Mouse (Mus musculus) heart, postnatal 0 days (tissue): Measurements from ENCODE around the gene Guk1. TPM values are rescaled to one million over a fixed set of nuclear protein-coding genes. Genes with fewer than 3 reads are reported as not detected.
A peak's percentile ranks its signal among the peaks of the same experiment; 100 is the strongest.

Experiments
- ATAC-seq: fragments of 200-750 bp; cut with Nextera tagmentation; 2 replicates; pipeline ENCODE4 v1.8.0; 2017; ENCODE audit warnings: low read depth, moderate number of reproducible peaks, moderate library complexity; ENCODE audit not compliant: insufficient read depth
- DNase-seq: peaks from one replicate; pipeline ENCODE4 v3.0.0-alpha.2; 2016; ENCODE audit warnings: low spot score
- H3K27ac ChIP-seq: fragments of 300-500 bp; sonication (generic); 2 replicates; pipeline ENCODE4 v1.5.1; 2014; ENCODE audit warnings: low read depth, mild to moderate bottlenecking
- H3K27me3 ChIP-seq: fragments of 300-500 bp; sonication (generic); 2 replicates; pipeline ENCODE4 v1.6.1; 2014; ENCODE audit warnings: low read length, mixed read lengths; ENCODE audit not compliant: control insufficient read depth, insufficient read depth
- H3K36me3 ChIP-seq: fragments of 300-500 bp; sonication (generic); replicated peaks from 2 replicates; pipeline ENCODE4 v1.6.1; 2014; ENCODE audit warnings: low read length, mixed read lengths; ENCODE audit not compliant: control insufficient read depth, insufficient read depth
- H3K4me1 ChIP-seq: fragments of 300-500 bp; sonication (generic); 2 replicates; pipeline ENCODE4 v1.6.1; 2014; ENCODE audit warnings: antibody characterized with exemption; ENCODE audit not compliant: control insufficient read depth, insufficient read depth
- H3K4me2 ChIP-seq: fragments of 300-500 bp; sonication (generic); 2 replicates; pipeline ENCODE4 v1.6.1; 2014; ENCODE audit warnings: low read depth, mild to moderate bottlenecking, low read length, moderate library complexity
- H3K4me3 ChIP-seq: fragments of 300-500 bp; sonication (generic); 2 replicates; pipeline ENCODE4 v1.5.1; 2014; ENCODE audit warnings: low read depth, low read length
- H3K9ac ChIP-seq: fragments of 300-500 bp; sonication (generic); replicated peaks from 2 replicates; pipeline ENCODE4 v1.6.1; 2014; ENCODE audit warnings: low read depth, low read length, mixed read lengths
- H3K9me3 ChIP-seq: fragments of 300-500 bp; sonication (generic); replicated peaks from 2 replicates; pipeline ENCODE4 v1.6.1; 2016; ENCODE audit warnings: low read length; ENCODE audit not compliant: control insufficient read depth
- CTCF ChIP-seq: IDR thresholded peaks from 2 replicates; pipeline ENCODE4 v1.5.1; 2016; ENCODE audit warnings: antibody characterized with exemption, control low read depth, low read depth
- EP300 ChIP-seq: IDR thresholded peaks from 2 replicates; pipeline ENCODE4 v1.6.1; 2016; ENCODE audit warnings: antibody characterized with exemption, low read depth
- WGBS: fragments of 180-500 bp; shearing (Covaris S2); extraction: QIAGEN DNeasy Blood & Tissue Kit; methylation state at CpG from one replicate; pipeline ENCODE4 v1.1.7; 2014; 5-methylcytosine and 5-hydroxymethylcytosine counted together
- polyA plus RNA-seq: library from polyadenylated mRNA; unstranded; fragments of >200 nt; fragmentation: Nextera tagmentation; extraction: Ambion mirVana; gene quantifications from 2 replicates; pipeline ENCODE4 v1.2.1, GENCODE M21; 2015
- total RNA-seq: library from RNA; depleted of rRNA; stranded (reverse); fragments of >200 nt; gene quantifications from 2 replicates; pipeline ENCODE4 v1.2.3, GENCODE M21; 2014; ENCODE audit warnings: low replicate concordance

Gene Guk1
- total and polyA plus RNA-seq, 2 experiments from 2014 or later, result 60.3 to 138 TPM

GRCm38 (mm10) chr11:59209580-59209979 is 17.6 kb upstream of the Guk1 start:
- no peak for ATAC-seq
- H3K27ac ChIP-seq, result peak overlapping the region; percentile 95; the same call in 1 of the 2 replicates
- TF ChIP-seq EP300, result no peak
- no peak for TF ChIP-seq CTCF
- H3K4me3 ChIP-seq, result no peak overlapping the region
- no peak overlapping the region for H3K4me2 ChIP-seq
- 65% methylated on average over 5 of the region's 5 CpGs for WGBS
- H3K9ac ChIP-seq, result no peak overlapping the region
- 0 out of 2 replicates have a peak, but pooled peaks cover under 1% of the 10 kb centered on the region for H3K4me1 ChIP-seq
- DNase-seq, result no peak
- no peaks in the 10 kb centered on the region for H3K9me3 ChIP-seq
- H3K36me3 ChIP-seq, result peaks cover 51% of the 10 kb centered on the region
- H3K27me3 ChIP-seq, result no peaks in the 10 kb centered on the region

DNA sequence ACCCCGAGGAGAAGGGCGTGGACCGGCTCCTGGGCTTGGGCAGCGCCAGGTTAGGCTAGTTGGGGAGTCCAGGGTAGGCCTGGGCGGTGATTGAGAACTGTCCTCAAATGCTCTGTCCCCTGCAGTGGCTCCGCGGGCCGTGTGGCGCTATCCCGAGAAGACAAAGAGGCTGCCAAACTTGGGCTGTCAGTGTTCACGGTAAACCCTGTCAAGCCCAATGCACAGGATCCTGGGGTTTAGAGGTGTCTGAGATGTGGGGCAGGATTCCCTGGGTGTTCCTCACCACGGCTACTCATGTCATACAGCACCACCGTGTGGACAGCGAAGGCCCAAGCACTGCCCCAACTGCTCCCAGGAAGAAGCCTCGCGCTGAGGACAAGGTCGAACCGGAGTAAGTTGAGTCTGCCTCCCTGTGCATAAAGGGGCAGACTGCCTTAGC is 17.0 kb upstream of the Guk1 start:
- Histone ChIP-seq H3K36me3 (peaks cover 52% of the 10 kb centered on the region), H3K4me2 (peak overlapping the region; percentile 90), H3K4me1 (no peaks in the 10 kb centered on the region), H3K27me3 (no peaks in the 10 kb centered on the region), H3K9ac (peak overlapping the region; percentile 75; the same call in 1 of the 2 replicates), H3K4me3 (peak overlapping the region; percentile 85), H3K9me3 (no peaks in the 10 kb centered on the region), H3K27ac (peak overlapping the region; percentile 95)
- TF ChIP-seq EP300 (no peak), CTCF (peak; percentile 69)
- 7% methylated on average over 18 of the region's 18 CpGs for WGBS
- peak; percentile 77 for DNase-seq
- ATAC-seq, result peak; percentile 69

GRCm38 (mm10) chr11:59208153-59208831 is 16.3 kb upstream of the Guk1 start, which contains the start of gene 2310033P09Rik:
2310033P09Rik (plus strand) TSS chr11:59208321.
- Histone ChIP-seq H3K4me1 (peaks cover under 1% of the 10 kb centered on the region; the same call in 1 of the 2 replicates), H3K4me2 (peak within 1 kb of the TSS; percentile 90), H3K9ac (peak within 1 kb of the TSS; percentile 75), H3K4me3 (peak within 1 kb of the TSS; percentile 85), H3K36me3 (peaks cover 55% of the 10 kb centered on the region), H3K9me3 (no peaks in the 10 kb centered on the region), H3K27me3 (no peaks in the 10 kb centered on the region), H3K27ac (peak within 1 kb of the TSS; percentile 95)
- ATAC-seq (peak; percentile 89), DNase-seq (peak; percentile 92)
- 1% methylated on average over 67 of the region's 67 CpGs for WGBS
- no peak for TF ChIP-seq EP300

DNA sequence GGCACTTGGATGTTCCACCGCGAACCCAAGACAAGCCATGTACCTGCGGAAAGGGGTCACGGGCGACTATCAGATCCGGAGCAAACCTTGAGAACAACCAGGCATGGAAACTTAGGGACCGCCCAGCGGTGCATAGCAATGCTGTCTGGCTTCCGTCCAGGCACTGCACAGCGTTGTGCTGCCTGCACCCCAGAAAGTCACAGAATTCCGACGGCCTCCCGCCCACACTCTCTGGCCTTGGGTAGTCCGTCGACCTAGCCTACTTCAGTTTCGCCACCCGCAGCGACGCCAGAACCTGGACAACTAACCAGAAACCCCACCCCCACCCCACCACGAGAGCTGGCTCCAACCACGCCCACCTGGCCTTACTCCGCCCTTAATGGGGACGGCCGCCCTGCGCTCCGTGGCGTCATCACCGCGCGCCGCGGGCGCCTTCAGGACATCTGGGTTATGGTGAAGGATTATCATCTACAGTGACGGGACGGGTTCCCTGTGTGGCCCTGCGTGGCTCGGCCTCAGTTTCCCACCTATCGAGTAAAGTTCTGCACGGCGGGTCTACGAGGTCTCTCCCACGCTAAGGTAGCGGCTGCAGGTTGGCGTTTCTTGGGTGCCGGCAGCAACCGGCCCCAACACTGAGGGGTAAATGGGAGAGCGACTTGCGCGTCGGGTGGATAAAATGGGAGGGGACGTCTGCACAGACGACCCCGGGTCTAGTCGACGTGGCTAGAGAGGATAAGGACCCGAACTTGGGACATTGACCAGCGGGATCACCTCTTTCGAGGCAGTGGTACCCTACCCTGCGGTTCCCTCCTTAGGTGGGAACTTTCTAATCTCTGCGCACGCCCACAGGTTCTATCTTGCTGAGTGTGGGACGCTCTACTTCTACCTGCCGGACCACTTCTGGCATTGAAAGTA is 10.3 kb upstream of the Guk1 start, which contains the start of gene Mrpl55:
Gene Mrpl55 (plus strand): TSS at position 406 of the 915 bp plus-strand sequence.
- peaks cover 28% of the 10 kb centered on the region for H3K36me3 ChIP-seq
- WGBS, result under 1% methylated on average over 63 of the region's 63 CpGs
- DNase-seq, result peak; percentile 92

More for the DNA sequence above, 10.3 kb upstream of the Guk1 start, which contains the start of gene Mrpl55:
- Histone ChIP-seq H3K9ac (peak within 1 kb of the TSS; percentile 78), H3K4me1 (peaks cover 15% of the 10 kb centered on the region), H3K4me2 (peak within 1 kb of the TSS; percentile 77), H3K27ac (peak within 1 kb of the TSS; percentile 77), H3K9me3 (no peaks in the 10 kb centered on the region), H3K4me3 (peak within 1 kb of the TSS; percentile 87), H3K27me3 (no peaks in the 10 kb centered on the region)
- peak; percentile 96 for ATAC-seq
- TF ChIP-seq EP300, result peak; percentile 84; the same call in 1 of the 2 replicates
- no peak for TF ChIP-seq CTCF
